Mouse (Mus musculus) hindlimb bud, embryonic 11.5 days (tissue): Measurements from ENCODE around the gene Zic4.

Experiments used
- DNase-seq: peaks from one replicate; pipeline ENCODE4 v3.0.0-alpha.2; 2012; ENCODE audit warnings: low read depth, low spot score; ENCODE audit errors: extremely low spot score

Gene Zic4

DNA sequence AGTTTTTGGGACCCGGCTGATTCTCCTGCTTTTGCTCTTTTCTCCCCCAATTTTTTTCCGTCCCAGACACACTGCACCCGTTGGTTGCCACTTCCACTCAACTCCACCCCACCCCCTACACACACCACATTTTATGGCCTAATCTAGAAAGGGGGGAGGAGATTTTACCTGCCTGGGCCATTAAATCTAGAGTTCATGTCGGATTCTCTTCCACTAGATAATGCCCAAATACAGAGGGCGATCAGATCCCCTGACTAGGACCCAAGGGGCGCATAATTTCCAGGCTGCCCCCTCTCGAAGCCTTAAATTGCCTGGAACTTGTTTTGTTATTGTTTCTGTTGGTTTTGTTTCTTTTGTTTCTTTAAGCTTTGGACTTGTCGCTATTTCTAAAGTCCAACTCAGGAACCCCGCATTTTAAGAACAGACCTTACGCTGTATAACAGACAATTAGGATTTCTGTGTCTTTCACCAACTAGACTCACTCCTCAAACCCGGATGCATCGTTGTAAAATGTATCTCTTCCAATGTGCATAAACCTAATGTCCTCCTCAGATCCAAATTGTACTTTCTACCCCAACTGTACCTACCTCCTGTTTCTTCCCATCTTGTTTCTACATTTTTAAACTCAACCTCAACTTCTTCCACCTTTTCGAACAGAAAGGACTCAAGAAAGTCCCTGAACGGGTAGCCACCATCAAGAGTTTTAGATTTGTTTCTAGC is 958 bp downstream of the Zic4 start:
- DNase-seq = no peak

DNA sequence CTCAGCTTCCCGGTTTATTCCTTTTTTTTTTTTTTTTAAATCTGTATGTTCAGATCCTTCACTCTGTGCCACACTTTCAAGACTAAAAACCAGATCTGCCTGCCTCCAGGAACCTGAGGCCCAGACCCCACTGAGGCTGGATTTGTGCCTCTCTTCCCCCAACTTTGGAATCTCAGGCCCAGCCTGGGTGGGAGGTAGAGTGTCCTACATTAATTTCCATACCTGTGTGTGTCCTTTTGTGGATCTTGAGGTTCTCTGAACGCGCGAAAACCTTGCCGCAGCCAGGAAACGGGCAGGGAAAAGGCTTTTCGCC is 1.6 kb downstream of the Zic4 start:
- DNase-seq = no peak

DNA sequence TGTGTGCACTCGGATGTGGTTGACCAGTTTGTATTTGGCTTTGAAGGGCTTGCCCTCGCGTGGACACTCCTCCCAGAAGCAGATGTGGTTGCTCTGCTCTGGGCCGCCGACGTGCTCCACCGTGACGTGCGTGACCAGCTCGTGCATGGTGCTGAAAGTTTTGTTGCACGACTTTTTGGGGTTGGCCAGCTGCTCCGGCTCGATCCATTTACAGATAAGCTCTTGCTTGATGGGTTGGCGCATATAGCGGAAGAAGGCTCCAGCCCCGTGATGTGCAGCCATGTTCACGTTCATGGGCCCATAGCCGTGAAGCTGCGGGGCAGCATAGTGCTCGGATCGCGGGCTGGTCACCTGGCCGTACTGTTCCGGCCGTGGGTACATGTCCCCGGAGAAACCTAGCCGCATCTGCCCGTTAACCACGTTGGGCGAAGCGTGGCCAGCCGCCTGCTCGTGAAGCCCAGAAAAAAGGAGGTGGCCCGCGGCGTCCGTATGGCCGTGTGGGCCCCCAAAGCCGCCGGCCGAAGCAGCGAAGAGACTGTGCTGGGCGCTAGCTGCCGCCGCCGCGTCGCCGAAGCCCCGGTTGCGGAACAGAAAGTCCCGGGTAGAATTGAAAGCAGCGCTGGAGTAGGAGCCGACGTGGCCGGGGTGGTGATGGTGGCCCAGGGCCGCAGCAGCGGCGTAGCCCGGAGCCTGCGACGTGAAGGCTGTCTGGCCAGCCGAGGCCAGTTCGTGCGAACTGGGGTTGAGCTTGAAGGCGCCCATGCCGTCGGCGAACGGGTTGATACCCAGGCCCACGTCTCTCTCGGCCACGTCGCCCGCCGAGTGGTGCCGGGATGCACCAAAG is 2.1 kb downstream of the Zic4 start:
- no peak for DNase-seq

DNA sequence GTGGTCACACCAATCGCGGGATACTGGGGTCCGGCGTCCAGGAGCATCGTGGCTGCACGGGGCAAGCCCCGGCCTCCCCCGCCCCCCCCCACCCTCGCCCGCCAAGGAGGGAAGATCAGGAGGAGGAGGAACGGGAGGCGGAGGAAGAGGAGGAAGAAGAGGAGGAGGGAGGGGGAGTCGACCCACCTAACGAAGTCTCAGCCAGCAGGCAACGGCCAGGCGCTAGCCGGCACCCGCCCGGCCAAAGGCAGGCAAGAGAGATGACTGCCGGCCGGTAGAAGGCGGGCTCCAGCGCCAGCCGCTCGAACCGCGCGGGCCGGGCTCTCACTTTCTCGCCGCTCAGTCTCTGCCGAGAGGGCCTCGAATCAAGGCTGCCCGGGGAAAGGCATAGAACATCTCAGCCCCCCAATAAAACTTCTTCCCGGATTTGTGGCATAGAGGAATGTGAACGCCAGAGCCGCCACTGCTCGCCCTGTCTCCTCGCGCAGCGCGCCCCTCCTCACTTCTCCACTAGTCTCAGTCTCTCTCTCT is 2.8 kb downstream of the Zic4 start:
- DNase-seq = no peak

DNA sequence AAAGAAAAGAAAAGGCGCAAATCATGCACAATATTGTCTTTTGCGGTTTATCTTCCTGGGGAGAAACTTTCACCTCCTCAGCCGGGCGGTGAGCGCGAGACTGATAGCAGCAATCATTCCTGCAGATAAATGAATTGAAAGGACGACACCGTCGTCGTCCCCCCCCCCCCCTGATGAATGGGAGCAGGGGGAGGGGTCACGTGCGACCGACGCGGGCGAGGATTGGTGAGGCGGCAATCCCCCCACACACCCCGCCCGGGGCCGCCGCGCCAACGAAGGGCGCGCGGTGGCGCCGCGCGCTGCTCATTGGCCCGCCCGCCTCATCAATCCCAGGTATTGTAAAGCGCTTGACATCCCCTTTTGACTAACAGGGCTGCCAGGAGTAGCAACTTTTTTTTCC is 3.5 kb downstream of the Zic4 start, which contains the start of gene Zic1:
Gene Zic1 (minus strand): TSS at position 147 of the 400 bp plus-strand sequence.
- DNase-seq = no peak

DNA sequence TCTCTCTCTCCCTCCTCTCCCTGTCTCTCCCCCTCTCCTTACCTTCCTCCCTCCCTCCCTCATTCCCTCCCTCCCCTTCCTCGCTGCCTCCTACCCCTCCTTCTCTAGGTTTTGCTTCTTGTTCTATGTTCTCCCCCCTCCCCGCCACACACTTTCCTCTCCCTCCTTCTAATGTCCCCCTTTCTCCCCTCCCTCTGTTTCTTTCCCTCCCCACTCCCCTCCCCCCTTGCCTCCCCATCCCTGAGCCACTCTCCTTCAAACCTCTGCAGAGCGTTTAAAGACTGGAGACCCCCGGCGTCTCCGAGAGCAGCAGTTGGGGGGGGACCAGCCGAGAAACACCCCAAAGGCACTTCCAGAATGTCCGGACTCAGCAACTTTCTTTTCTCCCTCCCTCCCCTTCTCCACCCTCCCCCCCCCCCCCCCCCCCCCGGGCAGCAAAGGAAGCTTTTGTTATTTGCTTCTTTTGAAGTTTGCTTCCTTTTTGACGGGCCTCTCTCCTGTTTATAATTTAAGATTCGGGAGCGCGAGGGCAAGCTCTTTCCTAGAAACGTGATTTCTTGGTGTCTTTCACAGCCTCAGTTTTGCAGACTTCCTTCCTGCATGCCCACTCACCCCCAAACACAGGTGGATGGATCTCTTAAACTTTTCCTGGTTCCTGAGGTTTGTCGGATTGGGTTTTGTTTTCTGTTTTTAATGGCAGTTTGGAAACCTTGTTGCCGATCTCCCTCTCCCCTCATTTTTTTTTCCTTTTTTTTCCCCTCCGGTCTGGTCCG is 4.2 kb downstream of the Zic4 start:
- no peak for DNase-seq

DNA sequence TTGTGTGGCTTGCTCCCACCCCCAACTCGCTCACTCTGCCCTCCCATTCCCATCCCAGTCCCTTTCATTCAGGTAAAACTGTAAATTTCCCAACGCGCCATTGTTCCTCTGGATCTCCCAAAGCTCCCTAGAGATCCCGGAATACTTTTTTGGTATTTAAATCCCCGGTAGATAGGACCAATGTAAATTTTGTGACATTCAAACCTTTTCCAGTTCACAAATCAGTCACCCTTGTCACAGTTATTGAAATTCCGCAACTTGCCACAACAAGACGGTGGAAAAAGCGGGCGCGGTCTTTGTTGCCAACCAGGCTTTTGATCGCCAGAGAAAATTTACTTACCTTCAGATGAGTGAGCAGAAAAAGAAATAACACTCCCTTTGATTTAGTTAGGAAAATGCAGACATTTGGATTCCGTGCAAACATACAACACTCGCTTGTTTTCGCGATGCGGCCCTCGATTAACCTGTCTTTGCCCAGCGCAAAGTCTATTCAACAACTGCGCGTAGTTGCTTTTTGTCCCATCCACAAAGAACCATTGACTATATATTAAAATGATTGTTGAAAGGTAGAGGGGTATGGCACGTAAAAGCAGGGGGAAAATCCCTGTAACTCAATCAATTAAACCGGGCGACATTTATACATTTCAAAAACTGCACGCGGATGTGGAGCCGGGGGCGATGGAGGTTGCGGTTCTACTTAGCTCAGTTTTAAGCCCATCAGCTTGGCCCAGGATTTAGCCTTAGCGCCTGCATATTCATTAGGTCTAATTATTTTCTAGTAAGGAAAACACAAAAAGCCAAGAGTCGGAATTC is 5.0 kb downstream of the Zic4 start:
- DNase-seq = no peak

DNA sequence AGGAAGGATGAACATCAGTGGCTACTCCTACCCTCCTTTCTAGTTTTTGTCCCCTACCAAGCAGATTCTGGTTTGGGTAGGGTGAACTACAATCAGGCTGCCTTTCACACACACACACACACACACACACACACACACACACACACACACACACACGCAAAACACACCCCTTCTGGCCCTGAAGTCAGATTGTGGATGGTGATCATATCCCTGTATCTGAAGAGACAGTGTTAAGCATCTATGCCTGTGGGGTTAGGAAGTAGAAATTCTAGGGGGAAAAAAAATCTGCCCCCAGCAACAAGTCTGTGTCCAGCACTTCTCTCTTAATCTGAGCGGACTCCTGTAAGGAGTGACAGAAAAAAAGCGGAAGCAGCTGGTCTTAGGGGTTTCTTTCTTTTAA is 5.9 kb downstream of the Zic4 start:
- no peak for DNase-seq

DNA sequence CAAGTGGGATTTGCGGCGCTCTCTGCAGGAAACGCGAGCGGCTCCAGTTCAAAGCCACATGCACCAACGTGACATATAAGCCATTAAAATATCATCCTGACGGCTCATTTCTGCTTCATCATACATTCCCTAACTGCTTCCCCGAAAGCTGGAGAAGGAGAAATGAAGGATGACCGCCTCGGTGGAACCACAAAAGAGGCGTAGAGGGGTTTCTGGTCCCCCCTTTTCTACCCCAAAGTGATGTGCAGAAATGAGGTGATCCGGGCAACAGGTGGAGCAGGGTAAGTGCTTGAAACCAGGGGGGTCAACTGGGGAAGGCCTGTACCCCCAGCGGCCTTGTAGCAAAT is 6.7 kb downstream of the Zic4 start:
- DNase-seq = no peak

DNA sequence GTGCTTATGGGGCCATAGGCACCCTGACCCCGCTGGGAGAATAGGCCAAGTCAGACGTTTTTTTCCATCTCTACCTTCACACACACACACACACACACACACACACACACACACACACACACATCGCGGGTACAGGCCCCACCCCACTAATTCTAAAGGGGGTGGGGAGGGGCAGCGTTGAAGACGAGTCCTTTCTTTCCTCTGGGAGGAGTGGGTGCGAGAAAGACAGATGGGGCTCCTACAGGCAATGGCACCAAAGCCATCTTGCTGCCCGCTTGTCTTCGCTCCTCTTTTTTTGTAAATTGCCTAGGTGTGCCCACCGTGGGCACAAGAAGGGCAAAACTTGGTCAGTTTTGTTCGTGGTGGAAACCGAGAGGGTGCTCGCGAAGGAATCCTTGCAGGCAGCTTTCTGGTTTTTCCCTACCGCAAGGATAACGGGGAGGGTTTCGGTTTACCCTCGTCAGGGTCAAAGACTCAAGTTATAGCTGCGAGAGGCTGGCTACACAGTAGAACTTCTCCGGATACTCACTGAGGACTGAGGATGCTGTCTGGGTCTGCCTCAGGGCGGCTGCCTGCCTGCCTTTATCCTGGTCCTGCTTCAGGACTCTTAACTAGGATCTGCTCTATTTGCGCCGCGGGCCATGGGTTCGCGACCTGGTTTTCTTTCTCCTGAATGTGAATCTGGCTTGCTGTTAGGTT is 7.2 kb downstream of the Zic4 start:
- DNase-seq = no peak

DNA sequence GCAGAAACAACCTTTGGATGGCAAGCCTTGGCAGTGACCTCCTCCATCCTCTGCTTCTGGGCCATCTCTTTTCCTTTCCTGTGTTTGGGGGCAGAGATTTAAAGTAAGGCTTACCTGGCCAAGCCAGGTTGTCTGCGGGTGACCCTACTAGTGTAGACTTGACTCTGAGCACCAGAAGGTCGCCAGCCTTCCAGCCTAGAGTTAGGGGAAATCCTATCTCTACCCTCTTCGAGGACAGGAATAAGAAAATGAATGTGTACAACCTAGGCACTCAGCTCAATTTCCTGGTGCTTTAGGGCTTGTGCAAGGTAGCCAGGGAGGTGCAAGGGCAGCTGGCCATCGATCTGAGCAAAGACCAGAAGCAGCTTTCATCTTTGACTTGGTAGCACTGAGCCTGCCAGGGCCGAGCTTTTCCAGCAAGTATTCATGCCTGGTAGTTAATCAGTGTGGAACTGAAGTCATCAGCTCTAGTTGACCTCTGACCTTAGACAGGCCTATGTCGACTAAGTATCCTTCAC is 8.0 kb downstream of the Zic4 start:
- DNase-seq = no peak

DNA sequence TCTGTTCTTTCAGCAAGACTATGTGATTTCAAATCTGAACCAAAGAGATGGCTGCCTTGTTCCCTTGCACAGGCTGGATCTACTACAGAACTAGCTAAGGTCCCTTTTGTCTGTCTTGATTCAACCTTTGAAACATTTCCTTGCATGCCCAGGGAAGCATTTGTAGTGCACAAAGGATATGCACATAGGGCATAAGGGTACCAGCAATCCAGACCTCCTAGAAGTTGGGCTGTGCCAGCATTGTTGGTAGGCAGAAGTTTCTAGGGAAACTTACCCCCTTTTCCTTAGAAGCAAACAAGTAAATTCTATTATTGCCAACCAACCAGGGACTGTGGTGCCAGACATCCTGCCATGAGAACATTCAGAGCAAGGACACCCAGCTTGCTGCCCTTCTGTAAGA is 8.8 kb downstream of the Zic4 start:
- no peak for DNase-seq

DNA sequence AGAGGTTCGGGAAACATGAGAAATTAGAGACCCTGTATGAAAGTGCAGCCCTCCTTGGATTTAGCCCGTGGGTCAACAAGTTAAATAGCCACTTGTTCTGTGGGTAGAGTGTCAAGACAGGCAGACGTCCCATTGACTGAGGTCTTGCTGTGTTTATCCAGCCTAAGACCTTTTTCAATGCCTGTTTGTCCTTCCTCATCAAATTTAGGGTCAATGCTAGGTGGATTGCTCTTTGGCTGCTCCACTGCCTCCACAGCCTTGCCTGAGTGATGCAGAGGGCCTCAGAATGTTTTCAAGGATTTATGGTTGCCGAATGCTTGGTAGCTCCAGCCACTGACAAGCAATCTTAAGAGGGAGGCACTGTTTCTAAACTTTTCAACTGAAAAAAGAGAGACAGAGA is 9.4 kb downstream of the Zic4 start:
- no peak for DNase-seq

DNA sequence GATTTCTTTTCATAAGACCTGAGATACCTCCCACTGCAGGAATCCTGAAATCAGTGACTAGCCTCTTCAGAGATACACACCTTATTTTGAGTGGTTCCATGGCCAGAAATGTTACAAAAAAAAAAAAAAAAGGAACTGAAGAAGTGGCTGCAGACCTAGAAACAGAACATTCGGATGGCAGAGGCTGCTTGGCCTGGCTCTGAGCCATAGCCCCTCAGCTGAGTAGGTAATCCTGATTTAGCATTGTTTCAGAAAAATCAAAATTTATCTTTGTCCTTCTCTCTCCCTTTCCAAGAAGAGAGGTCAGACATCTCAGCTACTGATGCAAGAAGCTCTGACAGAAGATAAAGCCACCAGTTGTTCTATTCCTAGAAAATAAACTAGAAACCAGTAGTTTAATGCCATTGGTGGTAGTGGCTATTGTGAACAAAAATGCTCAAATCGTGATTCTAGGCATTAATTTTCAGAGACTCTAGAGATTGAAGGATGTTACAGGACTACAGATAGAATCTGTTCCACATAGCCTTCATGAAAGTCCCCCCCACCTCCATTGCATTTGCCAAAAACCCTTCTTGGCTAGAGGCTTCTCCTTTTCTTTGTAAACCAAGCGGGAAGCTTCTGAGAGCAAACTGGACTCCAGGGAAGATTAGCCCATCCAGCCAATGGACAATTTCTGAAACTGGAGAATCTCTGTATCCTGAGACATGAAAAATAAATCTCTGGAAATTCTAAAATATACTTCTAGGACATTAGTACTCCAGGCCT is 11.8 kb downstream of the Zic4 start:
- DNase-seq = no peak

DNA sequence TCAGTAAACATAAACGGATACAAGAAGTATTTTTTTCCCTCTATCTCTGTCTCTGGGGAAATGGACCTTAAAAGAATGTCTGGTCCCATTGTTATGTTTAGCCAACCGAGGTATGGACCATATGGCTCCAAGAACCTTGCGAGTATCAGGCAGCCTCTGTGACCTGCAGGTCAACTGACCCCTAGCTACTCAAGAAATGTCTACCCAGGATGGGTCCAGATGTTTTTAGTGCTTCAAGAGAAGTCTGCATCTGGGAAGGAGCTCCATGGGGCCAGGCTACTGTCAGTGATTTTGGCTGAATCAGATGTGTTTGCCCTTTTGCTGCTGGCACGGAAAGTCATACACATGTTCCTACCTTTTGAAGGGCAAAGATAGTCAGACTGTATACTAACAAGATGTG is 12.5 kb downstream of the Zic4 start:
- no peak for DNase-seq

DNA sequence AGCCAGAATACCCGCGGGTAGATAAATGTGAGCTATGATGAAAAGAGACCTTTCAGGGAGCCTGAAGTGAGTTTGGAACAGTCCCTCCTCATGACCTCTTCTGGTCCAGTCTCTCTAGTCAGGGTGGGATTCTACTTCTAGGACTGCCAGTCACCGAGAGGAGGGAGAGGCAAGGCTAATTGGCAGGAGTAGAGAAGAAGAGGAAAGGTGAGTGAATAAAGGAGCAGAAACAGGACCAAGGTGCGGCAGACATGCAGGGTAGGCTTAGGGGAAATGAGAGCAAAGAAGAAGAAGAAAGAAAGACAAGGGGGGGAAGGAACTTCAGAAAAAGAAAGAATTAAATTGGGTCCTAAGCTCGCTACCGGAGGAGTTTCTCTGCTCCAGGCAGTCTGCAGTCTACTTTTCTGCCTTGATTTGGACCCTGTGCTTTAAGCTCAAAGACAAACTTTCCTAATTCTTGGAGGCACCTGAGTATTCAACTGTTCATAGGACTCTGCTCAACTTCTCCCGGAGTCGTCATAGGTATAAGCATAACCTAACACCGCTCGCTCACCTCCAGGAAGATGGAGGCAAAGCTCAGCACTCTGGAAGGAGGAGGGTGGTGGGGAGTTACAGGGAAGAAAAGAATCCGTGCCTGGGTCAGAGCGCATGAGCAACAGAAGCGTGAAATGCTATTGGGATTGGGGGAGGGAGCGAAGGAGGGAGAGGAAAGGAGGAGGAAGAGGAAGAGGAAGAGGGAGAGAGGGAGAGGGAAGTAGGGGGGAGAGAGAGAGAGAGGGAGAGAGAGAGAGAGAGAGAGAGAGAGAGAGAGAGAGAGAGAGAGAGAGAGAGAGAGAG is 15.0 kb downstream of the Zic4 start:
- DNase-seq = no peak

DNA sequence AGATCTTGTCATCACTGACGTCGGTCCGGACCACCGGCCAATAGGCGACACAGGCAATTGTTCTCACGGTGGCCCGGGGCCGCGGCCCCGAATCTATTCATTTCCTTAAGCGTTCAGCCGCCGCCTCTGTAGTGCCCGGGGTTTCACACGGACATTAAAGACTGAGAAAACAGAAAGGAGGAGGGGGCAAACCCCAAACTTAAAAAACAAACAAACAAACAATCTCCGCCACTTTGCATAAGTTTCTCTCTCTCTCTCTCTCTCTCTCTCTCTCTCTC is 15.6 kb downstream of the Zic4 start:
- no peak for DNase-seq

DNA sequence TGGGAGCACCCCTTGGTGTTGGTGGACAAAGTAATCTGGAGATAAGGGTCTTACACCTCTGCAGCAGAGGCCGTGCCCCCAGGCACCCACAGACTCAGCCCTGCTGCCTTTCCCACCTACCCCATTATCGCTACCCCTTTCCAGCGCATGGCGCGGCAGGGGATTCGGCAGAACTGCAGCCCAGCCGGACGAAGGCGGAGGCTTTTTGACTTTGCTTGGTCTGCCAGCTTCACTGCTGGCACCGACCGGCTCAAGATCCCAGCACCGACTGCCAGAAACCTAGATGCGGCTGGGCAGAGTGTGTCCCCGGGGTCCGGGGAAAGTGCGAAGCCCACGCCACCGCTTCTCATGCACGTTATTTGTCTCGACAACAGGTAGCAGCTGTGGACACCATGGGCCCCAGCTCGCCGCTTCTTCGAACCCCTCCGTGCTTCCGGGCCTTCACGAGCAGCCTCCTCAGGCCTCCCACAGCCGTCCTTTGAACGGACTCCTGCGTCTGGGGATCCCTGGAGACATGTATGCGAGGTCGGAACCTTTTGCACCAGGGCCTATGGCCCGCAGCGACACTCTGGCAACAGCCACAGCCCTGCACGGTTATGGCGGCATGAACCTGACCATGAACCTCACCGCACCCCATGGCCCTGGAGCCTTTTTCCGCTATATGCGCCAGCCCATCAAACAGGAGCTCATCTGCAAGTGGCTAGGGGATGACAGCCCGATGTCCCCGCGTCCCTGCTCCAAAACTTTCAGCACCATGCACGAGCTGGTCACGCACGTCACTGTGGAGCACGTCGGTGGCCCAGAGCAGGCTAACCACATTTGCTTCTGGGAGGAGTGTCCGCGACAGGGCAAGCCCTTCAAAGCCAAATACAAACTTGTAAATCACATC is 16.4 kb downstream of the Zic4 start:
- DNase-seq = no peak
